Mouse (Mus musculus) MEL (cell line): ENCODE results near the gene Ap3m1. TPM values are rescaled to one million over a fixed set of nuclear protein-coding genes. Genes with fewer than 3 reads are reported as not detected.
A peak's percentile ranks its signal among the peaks of the same experiment; 100 is the strongest.

Source experiments
- DNase-seq: peaks from one replicate; pipeline ENCODE4 v3.0.0; 2011; ENCODE audit warnings: low read depth, low spot score
- H3K27ac ChIP-seq: 2 replicates; pipeline ENCODE4 v1.5.1; 2012; ENCODE audit warnings: low read depth, mild to moderate bottlenecking, control low read depth, low read length, moderate library complexity; ENCODE audit not compliant: control insufficient read depth
- H3K27me3 ChIP-seq, 2 experiments: fragments of 150-350 bp in 1 of 2; sonication (generic) in 1 of 2; 2 replicates each; pipeline ENCODE4 v1.6.1; 2012; ENCODE audit warnings: low read length in 2 of 2, mild to moderate bottlenecking in 2 of 2, improper control_type of control experiment in 1 of 2, moderate library complexity in 1 of 2; ENCODE audit not compliant: insufficient read depth in 2 of 2, control insufficient read depth in 1 of 2
- H3K36me3 ChIP-seq, 2 experiments: 2 replicates each; pipeline ENCODE4 v1.6.1; 2012 to 2014; ENCODE audit warnings: low read length in 2 of 2, improper control_type of control experiment in 1 of 2, inconsistent platforms in 1 of 2, mild to moderate bottlenecking in 1 of 2; ENCODE audit not compliant: insufficient read depth in 2 of 2, control insufficient read depth in 1 of 2
- H3K4me1 ChIP-seq, 2 experiments: fragments of 150-350 bp in 1 of 2; sonication (generic) in 1 of 2; 2 replicates each; pipeline ENCODE4 v1.6.1; 2012; ENCODE audit warnings: low read length in 2 of 2, improper control_type of control experiment in 1 of 2, mild to moderate bottlenecking in 1 of 2; ENCODE audit not compliant: insufficient read depth in 2 of 2, control insufficient read depth in 1 of 2
- H3K4me3 ChIP-seq, 2 experiments: fragments of 150-350 bp in 1 of 2; sonication (generic) in 1 of 2; 2 replicates each; pipeline ENCODE4 v1.5.1; 2012; ENCODE audit warnings: low read depth in 2 of 2, low read length in 2 of 2, mild to moderate bottlenecking in 2 of 2, moderate library complexity in 2 of 2, control low read depth in 1 of 2, improper control_type of control experiment in 1 of 2; ENCODE audit not compliant: control insufficient read depth in 1 of 2, insufficient read depth in 1 of 2
- H3K79me2 ChIP-seq: 2 replicates; pipeline ENCODE4 v1.6.1; 2012; ENCODE audit warnings: mild to moderate bottlenecking, low read length, moderate library complexity; ENCODE audit not compliant: control insufficient read depth, poor library complexity, insufficient read depth
- H3K9ac ChIP-seq: 2 replicates; pipeline ENCODE4 v1.6.1; 2012; ENCODE audit warnings: low read depth, mild to moderate bottlenecking, control low read depth, low read length, moderate library complexity; ENCODE audit not compliant: control insufficient read depth, poor library complexity, severe bottlenecking
- H3K9me3 ChIP-seq: fragments of 150-350 bp; sonication (generic); replicated peaks from 2 replicates; pipeline ENCODE4 v1.6.1; 2012; ENCODE audit warnings: mild to moderate bottlenecking, low read length, improper control_type of control experiment, moderate library complexity; ENCODE audit not compliant: insufficient read depth
- BHLHE40 ChIP-seq: IDR thresholded peaks from 2 replicates; pipeline ENCODE4 v1.6.1; 2012; ENCODE audit warnings: low read depth, mild to moderate bottlenecking, inconsistent platforms, low read length, improper control_type of control experiment, borderline replicate concordance
- CHD1 ChIP-seq: IDR thresholded peaks from 2 replicates; pipeline ENCODE4 v1.6.1; 2012; ENCODE audit warnings: low read depth, mild to moderate bottlenecking, inconsistent platforms, low read length, improper control_type of control experiment
- CHD2 ChIP-seq: IDR thresholded peaks from 2 replicates; pipeline ENCODE4 v1.6.1; 2011; ENCODE audit warnings: low read length, improper control_type of control experiment
- E2F4 ChIP-seq: IDR thresholded peaks from 2 replicates; pipeline ENCODE4 v1.6.1; 2011; ENCODE audit warnings: low read depth, low read length, improper control_type of control experiment, borderline replicate concordance
- ELF1 ChIP-seq: IDR thresholded peaks from 2 replicates; pipeline ENCODE4 v1.6.1; 2014; ENCODE audit warnings: low read depth, mild to moderate bottlenecking, inconsistent platforms, low read length, improper control_type of control experiment, moderate library complexity
- ETS1 ChIP-seq: IDR thresholded peaks from 2 replicates; pipeline ENCODE4 v1.6.1; 2012; ENCODE audit warnings: low read depth, mild to moderate bottlenecking, inconsistent platforms, low read length, improper control_type of control experiment, moderate library complexity
- GABPA ChIP-seq: IDR thresholded peaks from 2 replicates; pipeline ENCODE4 v1.6.1; 2012; ENCODE audit warnings: low read depth, mild to moderate bottlenecking, inconsistent platforms, low read length, improper control_type of control experiment, moderate library complexity
- GATA1 ChIP-seq: IDR thresholded peaks from 2 replicates; pipeline ENCODE4 v1.6.1; 2011; ENCODE audit warnings: low read depth, low read length, improper control_type of control experiment
- KAT2A ChIP-seq: conservative IDR thresholded peaks from 2 replicates; pipeline ENCODE4 v1.6.1; 2012; ENCODE audit warnings: low read depth, low read length, improper control_type of control experiment, inconsistent platforms
- MAFK ChIP-seq: IDR thresholded peaks from 2 replicates; pipeline ENCODE4 v1.6.1; 2011; ENCODE audit warnings: low read depth, mild to moderate bottlenecking, low read length, improper control_type of control experiment, borderline replicate concordance
- MAX ChIP-seq: IDR thresholded peaks from 2 replicates; pipeline ENCODE4 v1.6.1; 2011; ENCODE audit warnings: low read length, improper control_type of control experiment
- MAZ ChIP-seq: IDR thresholded peaks from 2 replicates; pipeline ENCODE4 v1.6.1; 2012; ENCODE audit warnings: low read depth, mild to moderate bottlenecking, inconsistent platforms, low read length, improper control_type of control experiment
- MXI1 ChIP-seq: IDR thresholded peaks from 2 replicates; pipeline ENCODE4 v1.6.1; 2011; ENCODE audit warnings: mild to moderate bottlenecking, low read depth, low read length, improper control_type of control experiment
- MYB ChIP-seq: IDR thresholded peaks from 2 replicates; pipeline ENCODE4 v1.6.1; 2011; ENCODE audit warnings: mild to moderate bottlenecking, low read depth, low read length, improper control_type of control experiment
- MYC ChIP-seq: IDR thresholded peaks from 2 replicates; pipeline ENCODE4 v1.6.1; 2011; ENCODE audit warnings: low read depth, mild to moderate bottlenecking, low read length, improper control_type of control experiment, moderate library complexity
- NELFE ChIP-seq: IDR thresholded peaks from 2 replicates; pipeline ENCODE4 v1.6.1; 2011; ENCODE audit warnings: low read depth, low read length, improper control_type of control experiment
- NRF1 ChIP-seq: IDR thresholded peaks from 2 replicates; pipeline ENCODE4 v1.6.1; 2014; ENCODE audit warnings: low read depth, mild to moderate bottlenecking, inconsistent platforms, low read length, improper control_type of control experiment, moderate library complexity; ENCODE audit not compliant: poor library complexity, insufficient read depth, severe bottlenecking
- POLR2A ChIP-seq, 2 experiments: IDR thresholded peaks; 2 replicates each; pipeline ENCODE4 v1.6.1; 2011 to 2012; ENCODE audit warnings: low read length in 2 of 2, mild to moderate bottlenecking in 2 of 2, control low read depth in 1 of 2, improper control_type of control experiment in 1 of 2, low read depth in 1 of 2, moderate library complexity in 1 of 2; ENCODE audit not compliant: control insufficient read depth in 1 of 2, insufficient read depth in 1 of 2, poor library complexity in 1 of 2
- POLR2AphosphoS2 ChIP-seq: IDR thresholded peaks from 2 replicates; pipeline ENCODE4 v1.6.1; 2011; ENCODE audit warnings: low read length, improper control_type of control experiment
- POLR2AphosphoS5 ChIP-seq: IDR thresholded peaks from 2 replicates; pipeline ENCODE4 v1.6.1; 2012; ENCODE audit warnings: low read depth, borderline replicate concordance, mild to moderate bottlenecking, inconsistent platforms, low read length, moderate library complexity, mixed read lengths
- RAD21 ChIP-seq: IDR thresholded peaks from 2 replicates; pipeline ENCODE4 v1.6.1; 2011; ENCODE audit warnings: mild to moderate bottlenecking, low read depth, low read length, improper control_type of control experiment
- SIN3A ChIP-seq: IDR thresholded peaks from 2 replicates; pipeline ENCODE4 v1.6.1; 2012; ENCODE audit warnings: low read length, improper control_type of control experiment, inconsistent platforms
- SMC3 ChIP-seq: IDR thresholded peaks from 2 replicates; pipeline ENCODE4 v1.6.1; 2011; ENCODE audit warnings: low read depth, low read length, improper control_type of control experiment
- TAL1 ChIP-seq: IDR thresholded peaks from 2 replicates; pipeline ENCODE4 v1.6.1; 2012; ENCODE audit warnings: mild to moderate bottlenecking, inconsistent platforms, low read length, moderate library complexity, mixed read lengths
- TBP ChIP-seq: IDR thresholded peaks from 2 replicates; pipeline ENCODE4 v1.8.0; 2011; ENCODE audit warnings: low read depth, low read length, improper control_type of control experiment
- TCF12 ChIP-seq: IDR thresholded peaks from 2 replicates; pipeline ENCODE4 v1.6.1; 2014; ENCODE audit warnings: low read depth, mild to moderate bottlenecking, inconsistent platforms, low read length, improper control_type of control experiment, moderate library complexity
- UBTF ChIP-seq: IDR thresholded peaks from 2 replicates; pipeline ENCODE4 v1.6.1; 2012; ENCODE audit warnings: low read depth, mild to moderate bottlenecking, inconsistent platforms, low read length, improper control_type of control experiment, moderate library complexity, borderline replicate concordance; ENCODE audit not compliant: insufficient read depth
- USF1 ChIP-seq: IDR thresholded peaks from 2 replicates; pipeline ENCODE4 v1.6.1; 2014; ENCODE audit warnings: low read depth, mild to moderate bottlenecking, inconsistent platforms, low read length, improper control_type of control experiment, moderate library complexity
- USF2 ChIP-seq, 2 experiments: IDR thresholded peaks; 2 replicates each; pipeline ENCODE4 v1.6.1; 2011 to 2012; ENCODE audit warnings: improper control_type of control experiment in 2 of 2, low read length in 2 of 2, borderline replicate concordance in 1 of 2, inconsistent platforms in 1 of 2, low read depth in 1 of 2, mild to moderate bottlenecking in 1 of 2; ENCODE audit not compliant: insufficient read depth in 1 of 2
- ZC3H11A ChIP-seq: IDR thresholded peaks from 2 replicates; pipeline ENCODE4 v1.6.1; 2012; ENCODE audit warnings: low read depth, mild to moderate bottlenecking, inconsistent platforms, low read length, improper control_type of control experiment
- ZMIZ1 ChIP-seq: IDR thresholded peaks from 2 replicates; pipeline ENCODE4 v1.6.1; 2012; ENCODE audit warnings: low read depth, mild to moderate bottlenecking, inconsistent platforms, low read length, improper control_type of control experiment, moderate library complexity
- ZNF384 ChIP-seq: IDR thresholded peaks from 2 replicates; pipeline ENCODE4 v1.6.1; 2012; ENCODE audit warnings: low read depth, mild to moderate bottlenecking, inconsistent platforms, low read length, improper control_type of control experiment
- polyA plus RNA-seq, 2 experiments: library from polyadenylated mRNA; stranded (reverse) in 1 of 2; unstranded in 1 of 2; fragments of >175 nt in 1 of 2; fragments of >200 nt in 1 of 2; gene quantifications; 2 replicates each; pipeline versions ENCODE4 v1.2.1 to v1.2.4; 2012; ENCODE audit warnings: low replicate concordance in 2 of 2, low read depth in 1 of 2; ENCODE audit not compliant: insufficient read length in 2 of 2, insufficient read depth in 1 of 2, missing spikeins in 1 of 2
- total RNA-seq: library from RNA; depleted of rRNA; stranded (reverse); fragments of 300-350 nt; gene quantifications from 2 replicates; pipeline ENCODE4 v1.2.3, GENCODE M21; 2012

Gene Ap3m1
- total and polyA plus RNA-seq, 3 experiments = 31.8 to 47.4 TPM; not detected in 1

- peak overlapping the region; percentile 73; the same call in 1 of the 2 replicates for H3K27ac ChIP-seq
- H3K9me3 ChIP-seq = no peaks in the 10 kb centered on the region
- peaks cover 35% of the 10 kb centered on the region for H3K79me2 ChIP-seq
- peaks cover 6 to 8% of the 10 kb centered on the region in 2 experiments; a peak in 3 of 4 replicates for H3K4me1 ChIP-seq
- DNase-seq = no peak
- H3K27me3 ChIP-seq = no peaks in the 10 kb centered on the region
- H3K9ac ChIP-seq = peak overlapping the region; percentile 86
- TF ChIP-seq SMC3 = no peak
- TF ChIP-seq CHD1 = 0 out of 2 replicates have a peak, but pooled peaks have one; percentile 66
- peaks cover 0 to 12% of the 10 kb centered on the region in 2 experiments; a peak in 2 of 4 replicates for H3K36me3 ChIP-seq
- peak overlapping the region; percentile 81 to 96 for H3K4me3 ChIP-seq
Measured at GRCm38 (mm10) chr14:21053151-21053550, 843 bp upstream of the Ap3m1 start.

GRCm38 (mm10) chr14:21052781-21053130, 448 bp upstream of the Ap3m1 start:
- peak overlapping the region; percentile 81 to 96 for H3K4me3 ChIP-seq
- H3K27me3 ChIP-seq = no peaks in the 10 kb centered on the region
- peaks cover 0 to 12% of the 10 kb centered on the region in 2 experiments; a peak in 2 of 4 replicates for H3K36me3 ChIP-seq
- peaks cover 37% of the 10 kb centered on the region for H3K79me2 ChIP-seq
- H3K9me3 ChIP-seq = no peaks in the 10 kb centered on the region
- peak; percentile 78 for DNase-seq
- peaks cover 6 to 8% of the 10 kb centered on the region in 2 experiments; a peak in 3 of 4 replicates for H3K4me1 ChIP-seq
- peak overlapping the region; percentile 73 for H3K27ac ChIP-seq
- H3K9ac ChIP-seq = peak overlapping the region; percentile 86
- TF ChIP-seq ZMIZ1 = no peak
- peak; percentile 57; the same call in 1 of the 2 replicates for TF ChIP-seq SIN3A
- TF ChIP-seq SMC3 = no peak
- no peak for TF ChIP-seq GABPA
- TF ChIP-seq RAD21 = no peak
- TF ChIP-seq GATA1 = no peak
- TF ChIP-seq KAT2A = no peak
- no peak for TF ChIP-seq POLR2AphosphoS2
- no peak for TF ChIP-seq TAL1
- TF ChIP-seq MXI1 = peak; percentile 97
- TF ChIP-seq CHD2 = no peak
- TF ChIP-seq USF1 = peak; percentile 69; the same call in 1 of the 2 replicates
- TF ChIP-seq UBTF = no peak
- no peak for TF ChIP-seq ELF1
- no peak for TF ChIP-seq NRF1
- no peak for TF ChIP-seq MAFK
- peak; percentile 24; the same call in 1 of the 2 replicates for TF ChIP-seq BHLHE40
- no peak for TF ChIP-seq POLR2A (IDR thresholded peaks at IDR 0.05; ENCODE audit: control insufficient read depth in 1 of 2, insufficient read depth in 1 of 2, low read depth in 1 of 2, low read length in 2 of 2, poor library complexity in 1 of 2)
- TF ChIP-seq TBP = no peak
- TF ChIP-seq NELFE = no peak
- TF ChIP-seq ZC3H11A = no peak
- no peak for TF ChIP-seq TCF12
- no peak for TF ChIP-seq E2F4
- TF ChIP-seq USF2 (IDR thresholded peaks at IDR 0.05; ENCODE audit: borderline replicate concordance in 1 of 2, insufficient read depth in 1 of 2, low read depth in 1 of 2, low read length in 2 of 2) = no peak
- peak; percentile 95 for TF ChIP-seq MAX
- TF ChIP-seq ZNF384 = no peak
- no peak for TF ChIP-seq MAZ
- TF ChIP-seq POLR2AphosphoS5 = no peak
- TF ChIP-seq ETS1 = 0 out of 2 replicates have a peak, but pooled peaks have one; percentile 14
- TF ChIP-seq MYB = no peak
- peak; percentile 97 for TF ChIP-seq MYC
